7 mouse cellular contexts compared by ENCODE assay signal in the genomic region with DNA sequence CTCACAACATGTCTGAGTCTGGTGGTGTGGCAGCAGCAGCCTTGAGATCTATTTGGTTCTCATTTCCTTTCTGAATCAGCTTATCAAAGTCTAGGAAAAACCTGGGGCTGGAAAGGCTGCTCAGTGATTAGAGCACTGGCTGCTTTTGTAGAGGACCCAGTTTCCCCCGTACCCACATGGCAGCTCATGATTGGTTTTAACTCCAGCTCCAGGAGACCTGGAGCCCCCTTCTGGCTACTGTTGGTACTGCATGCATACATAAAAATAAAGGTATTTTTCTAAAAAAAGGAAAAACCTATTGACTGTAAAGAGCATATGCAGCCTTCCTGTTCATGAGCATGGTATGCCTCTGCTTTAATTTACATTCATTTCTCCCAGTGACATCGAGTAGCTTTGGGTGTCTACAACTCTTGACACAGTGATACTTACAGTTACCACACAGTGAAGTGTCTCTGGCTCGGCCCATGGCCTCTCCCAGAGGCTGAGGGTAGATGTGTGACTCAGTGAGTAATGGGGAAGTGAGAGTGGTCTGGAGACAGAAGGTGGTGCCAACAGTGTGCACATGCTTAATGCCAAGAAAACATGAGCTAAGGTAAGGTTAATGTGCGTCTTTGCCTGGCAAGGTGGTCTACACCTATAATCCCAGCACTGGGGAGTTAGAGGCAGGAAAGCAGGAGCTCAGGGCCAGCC.
DNase-seq lines count a peak whose midpoint lies in the region; ATAC-seq and TF ChIP-seq lines count a peak whose summit lies in the region.

No protein-coding gene starts in this region.

- H3K27ac ChIP-seq in kidney, embryonic 15.5 days: no peak overlapping the region
- no peak overlapping the region for H3K27ac ChIP-seq in MEL (ENCODE audit: control insufficient read depth, low read depth, low read length)
- no peak overlapping the region for H3K27ac ChIP-seq in lung, embryonic 14.5 days (ENCODE audit: low read depth)

- H3K4me2 ChIP-seq in kidney, embryonic 15.5 days: no peak overlapping the region
- H3K4me2 ChIP-seq in lung, embryonic 14.5 days: no peak overlapping the region

- H3K9me3 ChIP-seq in kidney, embryonic 15.5 days (replicated peaks): no peaks in the 10 kb centered on the region
- H3K9me3 ChIP-seq in MEL (replicated peaks; ENCODE audit: insufficient read depth, low read length): no peaks in the 10 kb centered on the region
- H3K9me3 ChIP-seq in lung, embryonic 14.5 days (ENCODE audit: low read depth, low read length): no peaks in the 10 kb centered on the region

- ATAC-seq in kidney, embryonic 15.5 days (replicated peaks; ENCODE audit: low FRiP score): no peak
- ATAC-seq in lung, embryonic 14.5 days (ENCODE audit: insufficient read depth): no peak

- H3K36me3 ChIP-seq in kidney, embryonic 15.5 days: no peaks in the 10 kb centered on the region
- H3K36me3 ChIP-seq in MEL (ENCODE audit: control insufficient read depth in 1 of 2, insufficient read depth in 2 of 2, low read length in 2 of 2): no peaks in the 10 kb centered on the region
- no peaks in the 10 kb centered on the region for H3K36me3 ChIP-seq in lung, embryonic 14.5 days (ENCODE audit: insufficient read depth)
- H3K36me3 ChIP-seq in splenic B cell, adult 2 months (ENCODE audit: control insufficient read depth, insufficient read depth, low read length, poor library complexity, severe bottlenecking): no peaks in the 10 kb centered on the region

- H3K79me2 ChIP-seq in MEL (ENCODE audit: control insufficient read depth, insufficient read depth, low read length, poor library complexity): no peaks in the 10 kb centered on the region

- TF ChIP-seq CTCF in MEL (IDR thresholded peaks at IDR 0.05 in 2 of 3, conservative IDR thresholded peaks at IDR 0.05 in 1 of 3; ENCODE audit: control insufficient read depth in 1 of 3, insufficient read depth in 1 of 3, low read depth in 2 of 3, low read length in 3 of 3, poor library complexity in 1 of 3, severe bottlenecking in 1 of 3): peak; percentile 70 to 90 (median 81)
- peak; percentile 76 for TF ChIP-seq CTCF in lung, embryonic 14.5 days (IDR thresholded peaks at IDR 0.05; ENCODE audit: low read depth)

- 0 out of 2 replicates have a peak, but pooled peaks cover 3% of the 10 kb centered on the region for H3K27me3 ChIP-seq in kidney, embryonic 15.5 days
- peaks cover 0 to 4% of the 10 kb centered on the region in 2 experiments; a peak in 2 of 4 replicates for H3K27me3 ChIP-seq in MEL (ENCODE audit: control insufficient read depth in 1 of 2, insufficient read depth in 2 of 2, low read length in 2 of 2)
- no peaks in the 10 kb centered on the region for H3K27me3 ChIP-seq in lung, embryonic 14.5 days (ENCODE audit: insufficient read depth, low read length)
- H3K27me3 ChIP-seq in splenic B cell, adult 2 months (ENCODE audit: control insufficient read depth, insufficient read depth, low read length, poor library complexity, severe bottlenecking): no peaks in the 10 kb centered on the region

- H3K4me1 ChIP-seq in kidney, embryonic 15.5 days: peaks cover 13% of the 10 kb centered on the region
- H3K4me1 ChIP-seq in MEL (ENCODE audit: control insufficient read depth in 1 of 2, insufficient read depth in 2 of 2, low read length in 2 of 2): no peaks in the 10 kb centered on the region
- no peaks in the 10 kb centered on the region for H3K4me1 ChIP-seq in lung, embryonic 14.5 days (ENCODE audit: insufficient read depth)

- TF ChIP-seq POLR2A in MEL (IDR thresholded peaks at IDR 0.05; ENCODE audit: control insufficient read depth in 1 of 2, insufficient read depth in 1 of 2, low read depth in 1 of 2, low read length in 2 of 2, poor library complexity in 1 of 2): no peak

- 64% methylated on average over 4 of the region's 4 CpGs for WGBS in kidney, embryonic 15.5 days
- WGBS in lung, embryonic 14.5 days: 63% methylated on average over 4 of the region's 4 CpGs

- TF ChIP-seq RAD21 in MEL (IDR thresholded peaks at IDR 0.05; ENCODE audit: low read depth, low read length): peak; percentile 87

- H3K9ac ChIP-seq in kidney, embryonic 15.5 days: no peak overlapping the region
- no peak overlapping the region for H3K9ac ChIP-seq in MEL (ENCODE audit: control insufficient read depth, low read depth, low read length, poor library complexity, severe bottlenecking)
- no peak overlapping the region for H3K9ac ChIP-seq in lung, embryonic 14.5 days

- peak; percentile 18 to 57 for DNase-seq in kidney, adult 8-10 months
- DNase-seq in CD8-positive naive resting alpha-beta T cell, adult 2 months (ENCODE audit: low read depth in 2 of 2, low spot score in 2 of 2): peak; percentile 35 to 58
- peak; percentile 66 for DNase-seq in MEL (ENCODE audit: low read depth, low spot score)
- peak; percentile 57 for DNase-seq in embryo, embryonic 9.5 days (ENCODE audit: extremely low spot score)
- DNase-seq in lung, embryonic 14.5 days: peak; percentile 73
- DNase-seq in splenic B cell, adult 2 months (ENCODE audit: low read depth, low spot score): peak; percentile 62

- TF ChIP-seq EP300 in MEL (IDR thresholded peaks at IDR 0.05; ENCODE audit: low read depth in 1 of 2, low read length in 2 of 2): no peak

- no peak overlapping the region for H3K4me3 ChIP-seq in kidney, embryonic 15.5 days (replicated peaks)
- H3K4me3 ChIP-seq in MEL (ENCODE audit: control insufficient read depth in 1 of 2, insufficient read depth in 1 of 2, low read depth in 2 of 2, low read length in 2 of 2): no peak overlapping the region
- no peak overlapping the region for H3K4me3 ChIP-seq in lung, embryonic 14.5 days (ENCODE audit: low read depth, low read length)

TF ChIP-seq in MEL, 35 proteins besides CTCF, POLR2A, EP300 and RAD21:
- peak; percentile 96 for TF ChIP-seq SMC3 (IDR thresholded peaks at IDR 0.05; ENCODE audit: low read depth, low read length)
- 0 out of 2 replicates have a peak, but pooled peaks have one; percentile 27 for TF ChIP-seq HCFC1 (IDR thresholded peaks at IDR 0.05; ENCODE audit: low read depth, low read length)
- TF ChIP-seq POLR2AphosphoS5 (IDR thresholded peaks at IDR 0.05; ENCODE audit: borderline replicate concordance, low read depth, low read length): no peak
- TF ChIP-seq MYC (IDR thresholded peaks at IDR 0.05; ENCODE audit: low read depth, low read length): peak; percentile 72
- TF ChIP-seq POLR2AphosphoS2 (IDR thresholded peaks at IDR 0.05; ENCODE audit: low read length): no peak
- TF ChIP-seq MAZ (IDR thresholded peaks at IDR 0.05; ENCODE audit: low read depth, low read length): 0 out of 2 replicates have a peak, but pooled peaks have one; percentile 36
- 0 out of 2 replicates have a peak, but pooled peaks have one; percentile 30 for TF ChIP-seq SIN3A (IDR thresholded peaks at IDR 0.05; ENCODE audit: low read length)
- TF ChIP-seq MXI1 (IDR thresholded peaks at IDR 0.05; ENCODE audit: low read depth, low read length): 0 out of 2 replicates have a peak, but pooled peaks have one; percentile 35
- peak; percentile 85 for TF ChIP-seq ZC3H11A (IDR thresholded peaks at IDR 0.05; ENCODE audit: low read depth, low read length)
- TF ChIP-seq UBTF (IDR thresholded peaks at IDR 0.05; ENCODE audit: borderline replicate concordance, insufficient read depth, low read depth, low read length): no peak
